Mouse (Mus musculus) midbrain, embryonic 14.5 days (tissue): ENCODE measurements around the gene Kcnma1. TPM values are rescaled to one million over a fixed set of nuclear protein-coding genes. Genes with fewer than 3 reads are reported as not detected.

Source experiments
- ATAC-seq: fragments of 200-750 bp; cut with Nextera tagmentation; 2 replicates; pipeline ENCODE4 v1.8.0; 2017; ENCODE audit warnings: moderate number of reproducible peaks, moderate library complexity; ENCODE audit not compliant: low FRiP score, low TSS enrichment
- DNase-seq: peaks from one replicate; pipeline ENCODE4 v3.0.0-alpha.2; 2015
- H3K27ac ChIP-seq: fragments of 300-500 bp; sonication (generic); replicated peaks from 2 replicates; pipeline ENCODE4 v1.5.1; 2014; ENCODE audit warnings: mild to moderate bottlenecking, low read depth, low read length, moderate library complexity
- H3K27me3 ChIP-seq: fragments of 300-500 bp; sonication (generic); 2 replicates; pipeline ENCODE4 v1.6.1; 2014; ENCODE audit warnings: low read length, control low read depth, mixed read lengths; ENCODE audit not compliant: control insufficient read depth, insufficient read depth
- H3K36me3 ChIP-seq: fragments of 300-500 bp; sonication (generic); 2 replicates; pipeline ENCODE4 v1.6.1; 2014; ENCODE audit warnings: low read length, control low read depth; ENCODE audit not compliant: control insufficient read depth, insufficient read depth
- H3K4me1 ChIP-seq: fragments of 300-500 bp; sonication (generic); 2 replicates; pipeline ENCODE4 v1.6.1; 2014; ENCODE audit warnings: mild to moderate bottlenecking, antibody characterized with exemption, low read length, control low read depth; ENCODE audit not compliant: control insufficient read depth, insufficient read depth
- H3K4me2 ChIP-seq: fragments of 300-500 bp; sonication (generic); 2 replicates; pipeline ENCODE4 v1.6.1; 2014; ENCODE audit warnings: mild to moderate bottlenecking, low read length, moderate library complexity
- H3K4me3 ChIP-seq: fragments of 300-500 bp; sonication (generic); replicated peaks from 2 replicates; pipeline ENCODE4 v1.5.1; 2014; ENCODE audit warnings: low read depth, low read length
- H3K9ac ChIP-seq: fragments of 300-500 bp; sonication (generic); replicated peaks from 2 replicates; pipeline ENCODE4 v1.6.1; 2014; ENCODE audit warnings: mild to moderate bottlenecking, low read length, moderate library complexity
- H3K9me3 ChIP-seq: fragments of 300-500 bp; sonication (generic); 2 replicates; pipeline ENCODE4 v1.6.1; 2016; ENCODE audit warnings: low read length, control low read depth, mixed read lengths; ENCODE audit not compliant: control insufficient read depth
- WGBS: fragments of 180-500 bp; shearing (Covaris S2); extraction: QIAGEN DNeasy Blood & Tissue Kit; methylation state at CpG from one replicate; pipeline ENCODE4 v1.1.7; 2014; 5-methylcytosine and 5-hydroxymethylcytosine counted together
- polyA plus RNA-seq: library from polyadenylated mRNA; unstranded; fragments of >200 nt; fragmentation: Nextera tagmentation; extraction: Ambion mirVana; gene quantifications from 2 replicates; pipeline ENCODE4 v1.2.1, GENCODE M21; 2014

Gene Kcnma1
- polyA plus RNA-seq, 1 experiment from 2014 or later, result 17.8 TPM

- no peak overlapping the region for H3K9ac ChIP-seq
- DNase-seq, result no peak
- H3K9me3 ChIP-seq, result no peaks in the 10 kb centered on the region
- no peak overlapping the region for H3K4me2 ChIP-seq
- H3K4me1 ChIP-seq, result no peaks in the 10 kb centered on the region
- ATAC-seq, result no peak
- no peak overlapping the region for H3K27ac ChIP-seq
- H3K27me3 ChIP-seq, result no peaks in the 10 kb centered on the region
- no peak overlapping the region for H3K4me3 ChIP-seq
- no peaks in the 10 kb centered on the region for H3K36me3 ChIP-seq
- WGBS, result 64% methylated on average over 4 of the region's 4 CpGs
These were observed 362.6 kb downstream of the Kcnma1 start for GRCm38 (mm10) chr14:23651682-23652081.

GRCm38 (mm10) chr14:23650126-23650525 lies 364.2 kb downstream of the Kcnma1 start:
- Histone ChIP-seq H3K9me3 (no peaks in the 10 kb centered on the region), H3K4me3 (no peak overlapping the region)

GRCm38 (mm10) chr14:23645361-23646063 lies 368.8 kb downstream of the Kcnma1 start:
- Histone ChIP-seq H3K27ac (0 out of 2 replicates have a peak overlapping the region, but pooled peaks have one; percentile 32), H3K36me3 (no peaks in the 10 kb centered on the region), H3K27me3 (no peaks in the 10 kb centered on the region), H3K9ac (no peak overlapping the region), H3K4me3 (no peak overlapping the region), H3K9me3 (no peaks in the 10 kb centered on the region), H3K4me1 (no peaks in the 10 kb centered on the region), H3K4me2 (no peak overlapping the region)
- 61% methylated on average over 9 of the region's 9 CpGs for WGBS
- DNase-seq (peak; percentile 62), ATAC-seq (no peak; the same call in 1 of the 2 replicates)

More at GRCm38 (mm10) chr14:23650126-23650525, 364.2 kb downstream of the Kcnma1 start:
- ATAC-seq (no peak), DNase-seq (no peak)
- Histone ChIP-seq H3K36me3 (no peaks in the 10 kb centered on the region), H3K4me1 (no peaks in the 10 kb centered on the region), H3K27me3 (no peaks in the 10 kb centered on the region), H3K4me2 (no peak overlapping the region), H3K9ac (no peak overlapping the region), H3K27ac (no peak overlapping the region)
- whole genome bisulfite sequencing, result 84% methylated on average over 3 of the region's 3 CpGs

GRCm38 (mm10) chr14:23643162-23643561 lies 371.1 kb downstream of the Kcnma1 start:
- no peaks in the 10 kb centered on the region for H3K27me3 ChIP-seq
- H3K4me3 ChIP-seq, result no peak overlapping the region
- DNase-seq (no peak), ATAC-seq (no peak)
- no peak overlapping the region for H3K4me2 ChIP-seq
- 86% methylated on average over 3 of the region's 3 CpGs for WGBS
- no peak overlapping the region for H3K9ac ChIP-seq
- no peak overlapping the region for H3K27ac ChIP-seq
- H3K4me1 ChIP-seq, result no peaks in the 10 kb centered on the region
- H3K9me3 ChIP-seq, result no peaks in the 10 kb centered on the region
- no peaks in the 10 kb centered on the region for H3K36me3 ChIP-seq

GRCm38 (mm10) chr14:23640665-23641064 lies 373.6 kb downstream of the Kcnma1 start:
- no peaks in the 10 kb centered on the region for H3K9me3 ChIP-seq
- H3K4me3 ChIP-seq, result no peak overlapping the region
- WGBS, result 53% methylated on average over 2 of the region's 2 CpGs
- no peak for DNase-seq
- ATAC-seq, result no peak
- no peaks in the 10 kb centered on the region for H3K27me3 ChIP-seq
- no peaks in the 10 kb centered on the region for H3K4me1 ChIP-seq
- no peak overlapping the region for H3K4me2 ChIP-seq
- no peak overlapping the region for H3K9ac ChIP-seq
- no peak overlapping the region for H3K27ac ChIP-seq
- no peaks in the 10 kb centered on the region for H3K36me3 ChIP-seq

GRCm38 (mm10) chr14:23638078-23638695 lies 376.1 kb downstream of the Kcnma1 start:
- H3K4me2 ChIP-seq, result no peak overlapping the region
- H3K9ac ChIP-seq, result no peak overlapping the region
- WGBS, result 34% methylated on average over 3 of the region's 3 CpGs
- H3K36me3 ChIP-seq, result no peaks in the 10 kb centered on the region
- H3K27ac ChIP-seq, result no peak overlapping the region
- no peak for ATAC-seq
- H3K27me3 ChIP-seq, result no peaks in the 10 kb centered on the region
- no peaks in the 10 kb centered on the region for H3K4me1 ChIP-seq
- no peak for DNase-seq
- no peaks in the 10 kb centered on the region for H3K9me3 ChIP-seq
- no peak overlapping the region for H3K4me3 ChIP-seq

GRCm38 (mm10) chr14:23635903-23636302 lies 378.4 kb downstream of the Kcnma1 start:
- DNase-seq (no peak), ATAC-seq (no peak)
- H3K27ac ChIP-seq, result no peak overlapping the region
- H3K4me1 ChIP-seq, result no peaks in the 10 kb centered on the region
- no peaks in the 10 kb centered on the region for H3K36me3 ChIP-seq
- no peaks in the 10 kb centered on the region for H3K27me3 ChIP-seq
- no peak overlapping the region for H3K4me3 ChIP-seq
- H3K9ac ChIP-seq, result no peak overlapping the region
- H3K9me3 ChIP-seq, result no peaks in the 10 kb centered on the region
- WGBS, result 28% methylated on average over 4 of the region's 4 CpGs
- no peak overlapping the region for H3K4me2 ChIP-seq

- Histone ChIP-seq H3K4me1 (no peaks in the 10 kb centered on the region), H3K4me2 (no peak overlapping the region), H3K36me3 (no peaks in the 10 kb centered on the region), H3K27ac (no peak overlapping the region), H3K9me3 (no peaks in the 10 kb centered on the region), H3K27me3 (no peaks in the 10 kb centered on the region), H3K4me3 (no peak overlapping the region), H3K9ac (no peak overlapping the region)
- no peak for DNase-seq
- no peak for ATAC-seq
- 93% methylated on average over 5 of the region's 5 CpGs for WGBS
These were observed 381.2 kb downstream of the Kcnma1 start for GRCm38 (mm10) chr14:23633011-23633595.
